Mouse (Mus musculus) heart, embryonic 16.5 days (tissue): ENCODE measurements around the gene Zfp148. TPM values are rescaled to one million over a fixed set of nuclear protein-coding genes. Genes with fewer than 3 reads are reported as not detected.
"Not testable (repeated sequence)": the region's sequence is repeated elsewhere in the genome, so short reads cannot be mapped to it uniquely, and the experiment has no call there.

Experiments
- ATAC-seq: fragments of 200-750 bp; cut with Nextera tagmentation; replicated peaks from 2 replicates; pipeline ENCODE4 v1.8.0; 2017; ENCODE audit warnings: moderate number of reproducible peaks; ENCODE audit not compliant: insufficient read depth, low FRiP score; ENCODE audit errors: extremely low read depth
- H3K27ac ChIP-seq: fragments of 300-500 bp; sonication (generic); 2 replicates; pipeline ENCODE4 v1.5.1; 2014; ENCODE audit warnings: mild to moderate bottlenecking, low read length, control low read depth, moderate library complexity
- H3K27me3 ChIP-seq: fragments of 300-500 bp; sonication (generic); 2 replicates; pipeline ENCODE4 v1.6.1; 2014; ENCODE audit warnings: low read length, mixed read lengths; ENCODE audit not compliant: control insufficient read depth, insufficient read depth
- H3K36me3 ChIP-seq: fragments of 300-500 bp; sonication (generic); 2 replicates; pipeline ENCODE4 v1.6.1; 2014; ENCODE audit not compliant: control insufficient read depth, insufficient read depth
- H3K4me1 ChIP-seq: fragments of 300-500 bp; sonication (generic); 2 replicates; pipeline ENCODE4 v1.6.1; 2014; ENCODE audit warnings: low read length, mixed read lengths; ENCODE audit not compliant: control insufficient read depth, insufficient read depth
- H3K4me2 ChIP-seq: fragments of 300-500 bp; sonication (generic); 2 replicates; pipeline ENCODE4 v1.6.1; 2014; ENCODE audit warnings: low read depth, mild to moderate bottlenecking, control low read depth, low read length
- H3K4me3 ChIP-seq: fragments of 300-500 bp; sonication (generic); 2 replicates; pipeline ENCODE4 v1.5.1; 2014; ENCODE audit warnings: mild to moderate bottlenecking, control low read depth, low read length
- H3K9ac ChIP-seq: fragments of 300-500 bp; sonication (generic); 2 replicates; pipeline ENCODE4 v1.6.1; 2014; ENCODE audit warnings: low read length, control low read depth
- H3K9me3 ChIP-seq: fragments of 300-500 bp; sonication (generic); replicated peaks from 2 replicates; pipeline ENCODE4 v1.6.1; 2016; ENCODE audit warnings: low read length; ENCODE audit not compliant: control insufficient read depth
- WGBS: fragments of 180-500 bp; shearing (Covaris S2); extraction: QIAGEN DNeasy Blood & Tissue Kit; methylation state at CpG from one replicate; pipeline ENCODE4 v1.1.7; 2014; 5-methylcytosine and 5-hydroxymethylcytosine counted together
- polyA plus RNA-seq: library from polyadenylated mRNA; unstranded; fragments of >200 nt; fragmentation: Nextera tagmentation; extraction: Ambion mirVana; gene quantifications from 2 replicates; pipeline ENCODE4 v1.2.1, GENCODE M21; 2015

Zfp148 gene
- polyA plus RNA-seq, 1 experiment from 2014 or later, result 41.5 TPM

GRCm38 (mm10) chr16:33373326-33373725 is 7.3 kb upstream of the Zfp148 start:
- H3K4me2 ChIP-seq, result no peak overlapping the region
- no peak overlapping the region for H3K9ac ChIP-seq
- no peaks in the 10 kb centered on the region for H3K27me3 ChIP-seq
- H3K27ac ChIP-seq, result no peak overlapping the region
- H3K36me3 ChIP-seq, result no peaks in the 10 kb centered on the region
- no peak for ATAC-seq
- WGBS, result 91% methylated on average over 2 of the region's 2 CpGs
- no peak overlapping the region for H3K4me3 ChIP-seq
- H3K9me3 ChIP-seq, result no peaks in the 10 kb centered on the region
- 0 out of 2 replicates have a peak, but pooled peaks cover 2% of the 10 kb centered on the region for H3K4me1 ChIP-seq

GRCm38 (mm10) chr16:33376266-33376665 is 4.4 kb upstream of the Zfp148 start:
- Histone ChIP-seq H3K4me1 (peaks cover 10% of the 10 kb centered on the region), H3K4me2 (no peak overlapping the region), H3K27me3 (no peaks in the 10 kb centered on the region), H3K9ac (no peak overlapping the region), H3K4me3 (no peak overlapping the region), H3K9me3 (no peaks in the 10 kb centered on the region), H3K27ac (no peak overlapping the region), H3K36me3 (no peaks in the 10 kb centered on the region)
- no peak for ATAC-seq
- WGBS, result 76% methylated on average over 5 of the region's 5 CpGs

- WGBS, result 50% methylated on average over 6 of the region's 6 CpGs
- no peak for ATAC-seq
- Histone ChIP-seq H3K27me3 (no peaks in the 10 kb centered on the region), H3K4me1 (peaks cover 19% of the 10 kb centered on the region), H3K4me3 (peak overlapping the region; percentile 82), H3K36me3 (no peaks in the 10 kb centered on the region), H3K27ac (peak overlapping the region; percentile 96), H3K4me2 (peak overlapping the region; percentile 85), H3K9me3 (no peaks in the 10 kb centered on the region), H3K9ac (peak overlapping the region; percentile 99)
Measured at GRCm38 (mm10) chr16:33379219-33379943, 1.3 kb upstream of the Zfp148 start.

- peak overlapping the region; percentile 96 for H3K27ac ChIP-seq
- ATAC-seq, result peak; percentile 79
- peak overlapping the region; percentile 82 for H3K4me3 ChIP-seq
- peaks cover 21% of the 10 kb centered on the region for H3K4me1 ChIP-seq
- no peaks in the 10 kb centered on the region for H3K9me3 ChIP-seq
- H3K27me3 ChIP-seq, result no peaks in the 10 kb centered on the region
- no peaks in the 10 kb centered on the region for H3K36me3 ChIP-seq
- H3K9ac ChIP-seq, result peak overlapping the region; percentile 99
- under 1% methylated on average over 52 of the region's 80 CpGs for WGBS
- peak overlapping the region; percentile 83 for H3K4me2 ChIP-seq
Measured at GRCm38 (mm10) chr16:33380882-33381613, 412 bp downstream of the Zfp148 start.

- H3K27ac ChIP-seq, result peak overlapping the region; percentile 96
- peak overlapping the region; percentile 99 for H3K9ac ChIP-seq
- WGBS, result 2% methylated on average over 18 of the region's 18 CpGs
- H3K9me3 ChIP-seq, result no peaks in the 10 kb centered on the region
- ATAC-seq, result no peak
- H3K4me1 ChIP-seq, result peaks cover 21% of the 10 kb centered on the region
- H3K27me3 ChIP-seq, result no peaks in the 10 kb centered on the region
- H3K4me3 ChIP-seq, result peak overlapping the region; percentile 82
- no peaks in the 10 kb centered on the region for H3K36me3 ChIP-seq
- peak overlapping the region; percentile 83 for H3K4me2 ChIP-seq
Measured at GRCm38 (mm10) chr16:33381614-33382245, 1.1 kb downstream of the Zfp148 start.

- Histone ChIP-seq H3K9me3 (no peaks in the 10 kb centered on the region), H3K27ac (peak overlapping the region; percentile 96), H3K27me3 (no peaks in the 10 kb centered on the region), H3K36me3 (no peaks in the 10 kb centered on the region), H3K4me3 (peak overlapping the region; percentile 82), H3K9ac (peak overlapping the region; percentile 99), H3K4me1 (peaks cover 21% of the 10 kb centered on the region), H3K4me2 (peak overlapping the region; percentile 83)
- WGBS, result 17% methylated on average over 4 of the region's 4 CpGs
- no peak for ATAC-seq
Measured at GRCm38 (mm10) chr16:33382341-33382740, 1.7 kb downstream of the Zfp148 start.

GRCm38 (mm10) chr16:33383584-33383983 is 2.9 kb downstream of the Zfp148 start:
- Histone ChIP-seq H3K4me3 (no peak overlapping the region), H3K9ac (no peak overlapping the region), H3K4me1 (peaks cover 21% of the 10 kb centered on the region), H3K27ac (no peak overlapping the region), H3K27me3 (no peaks in the 10 kb centered on the region), H3K36me3 (no peaks in the 10 kb centered on the region), H3K4me2 (no peak overlapping the region), H3K9me3 (no peaks in the 10 kb centered on the region)
- 92% methylated on average over 3 of the region's 3 CpGs for WGBS
- ATAC-seq, result no peak

- not testable (repeated sequence) for H3K4me3 ChIP-seq, ATAC-seq, H3K4me2 ChIP-seq, H3K27ac ChIP-seq, H3K9ac ChIP-seq, H3K36me3 ChIP-seq, H3K9me3 ChIP-seq, H3K27me3 ChIP-seq
- WGBS, result 90% methylated on average over 2 of the region's 2 CpGs
- peaks cover 20% of the 10 kb centered on the region for H3K4me1 ChIP-seq
Measured at GRCm38 (mm10) chr16:33384057-33384456, 3.4 kb downstream of the Zfp148 start.

- H3K9ac ChIP-seq, result no peak overlapping the region
- WGBS, result 56% methylated on average over 2 of the region's 2 CpGs
- H3K4me3 ChIP-seq, result no peak overlapping the region
- no peaks in the 10 kb centered on the region for H3K27me3 ChIP-seq
- no peak for ATAC-seq
- H3K4me1 ChIP-seq, result peaks cover 11% of the 10 kb centered on the region
- H3K9me3 ChIP-seq, result no peaks in the 10 kb centered on the region
- H3K36me3 ChIP-seq, result no peaks in the 10 kb centered on the region
- no peak overlapping the region for H3K27ac ChIP-seq
- no peak overlapping the region for H3K4me2 ChIP-seq
Measured at GRCm38 (mm10) chr16:33387013-33387412, 6.4 kb downstream of the Zfp148 start.
